Mouse (Mus musculus) embryonic facial prominence, embryonic 10.5 days (tissue): ENCODE measurements around the gene Smad6. TPM values are rescaled to one million over a fixed set of nuclear protein-coding genes. Genes with fewer than 3 reads are reported as not detected.

Experiments
- DNase-seq: peaks from one replicate; pipeline ENCODE4 v3.0.0-alpha.2; 2017; ENCODE audit warnings: low spot score
- H3K27ac ChIP-seq: fragments of 300-500 bp; sonication (generic); replicated peaks from 2 replicates; pipeline ENCODE4 v1.5.1; 2016; ENCODE audit warnings: mild to moderate bottlenecking
- H3K27me3 ChIP-seq: fragments of 300-500 bp; sonication (generic); replicated peaks from 2 replicates; pipeline ENCODE4 v1.6.1; 2016; ENCODE audit warnings: low read depth, mild to moderate bottlenecking; ENCODE audit not compliant: poor library complexity, severe bottlenecking
- H3K36me3 ChIP-seq: fragments of 300-500 bp; sonication (generic); replicated peaks from 2 replicates; pipeline ENCODE4 v1.6.1; 2016; ENCODE audit warnings: mild to moderate bottlenecking, moderate library complexity
- H3K4me1 ChIP-seq: fragments of 300-500 bp; sonication (generic); 2 replicates; pipeline ENCODE4 v1.6.1; 2016
- H3K4me3 ChIP-seq: fragments of 300-500 bp; sonication (generic); 2 replicates; pipeline ENCODE4 v1.5.1; 2016; ENCODE audit warnings: mild to moderate bottlenecking, moderate library complexity
- H3K9me3 ChIP-seq: fragments of 300-500 bp; sonication (generic); 2 replicates; pipeline ENCODE4 v1.6.1; 2016; ENCODE audit warnings: mild to moderate bottlenecking
- WGBS: fragments of 180-500 bp; shearing (Covaris S2); methylation state at CpG from one replicate; pipeline ENCODE4 v1.1.7; 2016; 5-methylcytosine and 5-hydroxymethylcytosine counted together
- polyA plus RNA-seq: library from polyadenylated mRNA; unstranded; fragments of >200 nt; fragmentation: Nextera tagmentation; extraction: Ambion mirVana; gene quantifications from 2 replicates; pipeline ENCODE4 v1.2.1, GENCODE M21; 2016

Smad6 gene
- polyA plus RNA-seq: 7.2 and 7.3 TPM in 2 replicates

DNA sequence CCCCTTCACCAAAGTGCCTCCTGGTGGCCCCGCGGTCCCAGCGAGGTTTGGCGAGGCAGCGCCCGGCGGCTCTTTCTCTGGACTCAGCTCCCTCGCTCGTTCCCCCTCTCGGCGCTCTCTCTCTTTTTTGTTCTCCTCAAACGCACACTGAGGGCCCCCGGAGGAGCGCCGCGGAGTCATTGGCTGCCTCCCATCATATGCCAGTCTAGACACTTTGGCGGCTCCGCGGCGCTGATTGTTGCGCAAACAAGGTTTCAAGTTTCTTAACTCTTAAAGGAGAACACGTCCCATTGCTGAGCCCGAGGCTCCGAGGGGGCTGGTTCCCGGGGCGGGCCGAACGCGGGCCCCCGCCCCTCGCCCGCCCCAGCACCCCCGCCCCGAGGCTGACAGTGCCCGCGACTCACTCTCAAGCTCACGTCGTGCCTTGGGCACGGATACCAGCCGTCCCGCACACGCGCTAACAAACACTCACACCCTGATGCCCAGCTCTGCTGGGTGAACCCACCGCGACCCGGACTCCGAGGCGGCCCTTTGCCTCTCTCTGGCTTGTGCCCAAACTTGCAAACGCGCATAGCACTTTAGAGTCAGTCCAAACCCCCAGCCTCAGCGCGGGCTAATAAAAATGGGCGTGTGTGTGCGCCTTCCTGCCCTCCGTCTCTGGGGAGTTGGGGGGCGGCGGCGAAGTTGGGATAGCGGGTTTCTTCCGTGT, at the start of gene Smad6:
Smad6 (minus strand) TSS at position 207 of the 709 bp plus-strand sequence.
- peaks cover 29% of the 10 kb centered on the region for H3K27me3 ChIP-seq
- peaks cover 85% of the 10 kb centered on the region for H3K4me1 ChIP-seq
- under 1% methylated on average over 60 of the region's 60 CpGs for WGBS
- no peaks in the 10 kb centered on the region for H3K9me3 ChIP-seq
- H3K4me3 ChIP-seq: peak within 1 kb of the TSS; percentile 91
- peak; percentile 97 for DNase-seq
- no peaks in the 10 kb centered on the region for H3K36me3 ChIP-seq
- H3K27ac ChIP-seq: peak within 1 kb of the TSS; percentile 97

DNA sequence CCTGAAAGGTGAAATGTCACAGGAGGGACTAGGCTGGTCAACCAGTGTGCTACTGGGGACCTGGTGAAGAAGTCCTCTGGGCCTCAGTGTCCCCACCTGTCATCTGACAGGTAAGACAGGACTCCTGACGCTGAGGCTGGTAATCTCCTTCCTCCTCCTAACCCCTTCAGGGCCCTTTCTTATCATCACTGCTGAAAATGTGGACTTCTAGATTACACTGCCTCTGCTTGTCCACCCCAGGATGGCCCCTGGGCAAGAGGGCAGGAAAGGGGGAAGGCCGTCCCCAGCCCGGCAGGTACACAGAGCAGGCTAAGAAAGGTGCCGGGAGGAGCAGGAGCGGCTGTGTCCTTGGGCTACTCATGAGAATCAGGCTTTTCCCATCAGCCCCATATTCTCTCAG, 48.8 kb upstream of the Smad6 start:
- 86% methylated on average over 5 of the region's 5 CpGs for WGBS
- H3K4me3 ChIP-seq: no peak overlapping the region

GRCm38 (mm10) chr9:64069131-64069530, 47.3 kb upstream of the Smad6 start:
- no peaks in the 10 kb centered on the region for H3K27me3 ChIP-seq
- peaks cover 35% of the 10 kb centered on the region for H3K4me1 ChIP-seq
- H3K9me3 ChIP-seq: no peaks in the 10 kb centered on the region
- H3K4me3 ChIP-seq: no peak overlapping the region
- H3K36me3 ChIP-seq: no peaks in the 10 kb centered on the region
- DNase-seq: no peak
- WGBS: 82% methylated on average over 5 of the region's 5 CpGs
- H3K27ac ChIP-seq: peak overlapping the region; percentile 63

More for the DNA sequence above, 48.8 kb upstream of the Smad6 start:
- H3K27me3 ChIP-seq: no peaks in the 10 kb centered on the region
- H3K9me3 ChIP-seq: no peaks in the 10 kb centered on the region
- DNase-seq: no peak
- H3K4me1 ChIP-seq: peaks cover 46% of the 10 kb centered on the region
- H3K36me3 ChIP-seq: no peaks in the 10 kb centered on the region
- H3K27ac ChIP-seq: peak overlapping the region; percentile 44; the same call in 1 of the 2 replicates

- H3K27me3 ChIP-seq: no peaks in the 10 kb centered on the region
- H3K27ac ChIP-seq: 0 out of 2 replicates have a peak overlapping the region, but pooled peaks have one; percentile 87
- 91% methylated on average over 1 of the region's 1 CpGs for WGBS
- no peak for DNase-seq
- H3K4me1 ChIP-seq: peaks cover 35% of the 10 kb centered on the region
- H3K4me3 ChIP-seq: no peak overlapping the region
- H3K9me3 ChIP-seq: no peaks in the 10 kb centered on the region
- H3K36me3 ChIP-seq: no peaks in the 10 kb centered on the region
These were observed 46.7 kb upstream of the Smad6 start for GRCm38 (mm10) chr9:64068571-64068970.

- Histone ChIP-seq H3K9me3 (no peaks in the 10 kb centered on the region), H3K4me3 (no peak overlapping the region), H3K36me3 (no peaks in the 10 kb centered on the region), H3K4me1 (peaks cover 35% of the 10 kb centered on the region), H3K27me3 (no peaks in the 10 kb centered on the region), H3K27ac (peak overlapping the region; percentile 87)
- DNase-seq: no peak
- 67% methylated on average over 5 of the region's 5 CpGs for WGBS
These were observed 45.9 kb upstream of the Smad6 start for GRCm38 (mm10) chr9:64067787-64068186.

DNA sequence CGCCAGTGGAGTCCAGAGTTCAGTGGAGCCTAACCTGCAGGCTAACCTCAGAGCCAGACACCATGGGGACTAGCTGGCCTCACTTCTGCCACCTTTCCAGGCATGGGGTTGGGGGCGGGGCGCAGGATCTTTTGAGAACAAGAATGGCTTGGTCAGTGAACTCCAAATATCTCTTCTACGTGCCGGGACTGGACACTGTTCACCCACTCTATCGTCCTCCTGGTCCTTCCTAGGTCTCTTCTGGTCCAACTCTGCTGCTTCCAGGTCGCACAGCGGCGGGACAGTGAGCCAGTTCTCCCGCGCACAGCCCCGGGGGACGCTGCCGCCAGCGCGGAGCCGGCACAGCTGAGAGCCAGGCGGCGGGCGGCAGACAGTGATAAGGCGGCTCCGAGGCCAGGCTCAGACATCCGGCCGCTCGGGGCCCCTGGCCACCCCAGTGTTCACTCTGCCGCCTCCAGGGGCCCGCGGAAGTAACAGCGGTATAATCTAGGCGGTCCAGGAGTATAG, 38.2 kb upstream of the Smad6 start:
- peaks cover 35% of the 10 kb centered on the region for H3K27me3 ChIP-seq
- H3K36me3 ChIP-seq: no peaks in the 10 kb centered on the region
- peak overlapping the region; percentile 90 for H3K27ac ChIP-seq
- 2% methylated on average over 30 of the region's 30 CpGs for WGBS
- peak overlapping the region; percentile 51 for H3K4me3 ChIP-seq
- H3K4me1 ChIP-seq: peaks cover 63% of the 10 kb centered on the region
- H3K9me3 ChIP-seq: no peaks in the 10 kb centered on the region
- DNase-seq: peak; percentile 71

- DNase-seq: peak; percentile 85
- peak overlapping the region; percentile 11 for H3K4me3 ChIP-seq
These were observed 36.2 kb upstream of the Smad6 start for GRCm38 (mm10) chr9:64057903-64058650.

DNA sequence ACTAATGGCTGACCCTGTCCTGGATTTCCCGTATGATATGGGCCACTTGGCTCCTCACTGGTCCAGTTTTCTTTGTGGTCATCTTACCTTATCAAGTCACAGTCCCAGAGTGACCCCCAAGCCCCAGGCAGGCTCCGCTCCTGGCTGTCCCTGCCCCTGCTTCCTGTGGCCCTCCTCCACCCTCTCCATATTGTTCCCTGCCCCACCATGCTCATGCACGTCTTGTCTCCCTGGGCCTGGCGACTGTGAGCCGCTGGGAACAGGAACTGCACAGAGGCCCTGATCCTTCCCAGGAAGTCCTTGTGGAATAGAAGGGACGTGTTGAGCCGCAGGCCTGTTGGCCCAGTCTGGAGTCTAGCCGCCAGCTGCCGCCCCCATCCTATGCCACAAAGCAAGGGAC, 33.3 kb upstream of the Smad6 start:
- H3K9me3 ChIP-seq: no peaks in the 10 kb centered on the region
- H3K27me3 ChIP-seq: peaks cover 27% of the 10 kb centered on the region
- 56% methylated on average over 9 of the region's 9 CpGs for WGBS
- peaks cover 69% of the 10 kb centered on the region for H3K4me1 ChIP-seq
- no peak overlapping the region for H3K4me3 ChIP-seq
- peak overlapping the region; percentile 74 for H3K27ac ChIP-seq
- H3K36me3 ChIP-seq: no peaks in the 10 kb centered on the region
- DNase-seq: no peak

More at GRCm38 (mm10) chr9:64057903-64058650, 36.2 kb upstream of the Smad6 start:
- H3K36me3 ChIP-seq: no peaks in the 10 kb centered on the region
- H3K27me3 ChIP-seq: peaks cover 35% of the 10 kb centered on the region
- H3K27ac ChIP-seq: peak overlapping the region; percentile 90
- no peaks in the 10 kb centered on the region for H3K9me3 ChIP-seq
- WGBS: 41% methylated on average over 7 of the region's 7 CpGs
- peaks cover 82% of the 10 kb centered on the region for H3K4me1 ChIP-seq

- Histone ChIP-seq H3K36me3 (no peaks in the 10 kb centered on the region), H3K27ac (0 out of 2 replicates have a peak overlapping the region, but pooled peaks have one; percentile 14), H3K4me1 (peaks cover 68% of the 10 kb centered on the region), H3K27me3 (peaks cover 14% of the 10 kb centered on the region; the same call in 1 of the 2 replicates), H3K9me3 (no peaks in the 10 kb centered on the region), H3K4me3 (no peak overlapping the region)
- DNase-seq: no peak
- WGBS: 50% methylated on average over 4 of the region's 4 CpGs
These were observed 31.9 kb upstream of the Smad6 start for GRCm38 (mm10) chr9:64053786-64054185.

- Histone ChIP-seq H3K4me3 (no peak overlapping the region), H3K36me3 (no peaks in the 10 kb centered on the region), H3K27ac (peak overlapping the region; percentile 78; the same call in 1 of the 2 replicates), H3K4me1 (peaks cover 51% of the 10 kb centered on the region), H3K27me3 (peaks cover 14% of the 10 kb centered on the region; the same call in 1 of the 2 replicates), H3K9me3 (no peaks in the 10 kb centered on the region)
- WGBS: 86% methylated on average over 2 of the region's 2 CpGs
- no peak for DNase-seq
These were observed 29.4 kb upstream of the Smad6 start for GRCm38 (mm10) chr9:64051241-64051640.

DNA sequence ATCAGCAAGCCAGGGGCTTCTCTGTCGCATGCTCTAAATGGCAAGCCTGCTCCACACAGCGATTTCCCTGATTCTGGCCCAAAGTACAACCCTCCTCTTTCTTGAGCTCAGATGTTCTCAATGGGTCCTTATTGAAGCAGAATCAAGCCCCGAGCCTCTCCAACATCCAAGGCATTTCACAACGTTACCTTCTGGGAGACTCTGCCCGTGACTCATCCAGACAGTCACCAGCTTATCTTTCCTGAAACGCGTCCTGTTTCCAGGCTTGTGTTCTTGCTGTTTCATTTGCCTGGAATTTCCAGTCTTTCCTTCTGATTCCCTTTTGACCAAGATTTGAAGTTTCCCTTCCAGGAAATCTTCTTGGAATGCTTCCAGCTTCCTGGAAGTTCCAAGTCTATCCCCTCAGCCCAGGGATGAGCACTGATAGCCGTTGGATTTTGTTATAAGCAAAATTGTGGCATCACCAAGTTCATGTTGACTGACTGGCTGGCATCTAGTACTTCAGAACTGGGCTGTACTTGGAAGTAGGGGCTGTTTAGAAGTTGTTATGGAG, 28.7 kb upstream of the Smad6 start:
- Histone ChIP-seq H3K9me3 (no peaks in the 10 kb centered on the region), H3K4me3 (peak overlapping the region; percentile 58), H3K4me1 (peaks cover 47% of the 10 kb centered on the region), H3K27ac (peak overlapping the region; percentile 78), H3K36me3 (no peaks in the 10 kb centered on the region), H3K27me3 (peaks cover 14% of the 10 kb centered on the region; the same call in 1 of the 2 replicates)
- DNase-seq: no peak
- WGBS: 41% methylated on average over 8 of the region's 8 CpGs
